Mouse (Mus musculus): ENCODE results near the gene Trp73. TPM values are rescaled to one million over a fixed set of nuclear protein-coding genes. Genes with fewer than 3 reads are reported as not detected.

The Trp73 gene
- under 1 TPM; 0.25 to 0.74 TPM for polyA plus RNA-seq (2017; shearing (Covaris generic))

DNA sequence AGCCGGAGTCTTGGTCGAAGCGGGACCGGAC, at the start of gene Trp73:
Trp73 (minus strand) TSS at position 27 of the 31 bp plus-strand sequence.

DNA sequence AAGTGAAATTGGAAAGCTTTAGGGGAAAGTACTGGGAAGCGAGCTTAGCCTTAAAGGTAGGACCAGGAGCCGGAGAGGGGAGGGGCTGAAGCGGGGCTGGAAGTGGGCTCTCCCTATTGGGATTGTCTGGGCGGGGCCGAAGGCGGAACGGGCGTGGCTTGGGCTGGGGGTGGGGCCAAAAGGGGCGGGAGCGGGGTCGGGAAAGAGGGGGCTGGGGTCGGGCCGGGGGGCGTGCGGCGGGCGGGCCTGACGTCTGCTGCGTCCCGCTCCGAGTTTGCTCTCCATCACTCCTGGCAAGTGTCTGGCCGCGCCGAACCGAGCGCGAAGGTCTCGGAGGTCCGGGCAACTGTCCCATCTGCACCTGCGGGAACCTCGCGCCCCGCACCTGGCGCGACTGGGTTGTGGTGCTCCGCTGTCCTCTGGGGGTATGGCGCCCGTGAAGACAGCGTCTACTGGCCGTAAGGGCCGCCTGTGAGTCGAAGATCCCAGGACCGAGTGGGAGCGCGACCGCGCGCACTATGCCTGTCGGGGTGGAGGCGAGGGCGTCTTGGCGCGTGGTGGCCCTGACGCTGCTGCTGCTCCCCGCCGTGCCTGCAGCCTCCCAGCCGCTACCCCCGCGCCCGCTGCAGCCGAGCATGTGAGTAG, 30.6 kb upstream of the Trp73 start, which contains the start of gene Megf6:
Megf6 (plus strand) TSS at position 225 of the 645 bp plus-strand sequence.

DNA sequence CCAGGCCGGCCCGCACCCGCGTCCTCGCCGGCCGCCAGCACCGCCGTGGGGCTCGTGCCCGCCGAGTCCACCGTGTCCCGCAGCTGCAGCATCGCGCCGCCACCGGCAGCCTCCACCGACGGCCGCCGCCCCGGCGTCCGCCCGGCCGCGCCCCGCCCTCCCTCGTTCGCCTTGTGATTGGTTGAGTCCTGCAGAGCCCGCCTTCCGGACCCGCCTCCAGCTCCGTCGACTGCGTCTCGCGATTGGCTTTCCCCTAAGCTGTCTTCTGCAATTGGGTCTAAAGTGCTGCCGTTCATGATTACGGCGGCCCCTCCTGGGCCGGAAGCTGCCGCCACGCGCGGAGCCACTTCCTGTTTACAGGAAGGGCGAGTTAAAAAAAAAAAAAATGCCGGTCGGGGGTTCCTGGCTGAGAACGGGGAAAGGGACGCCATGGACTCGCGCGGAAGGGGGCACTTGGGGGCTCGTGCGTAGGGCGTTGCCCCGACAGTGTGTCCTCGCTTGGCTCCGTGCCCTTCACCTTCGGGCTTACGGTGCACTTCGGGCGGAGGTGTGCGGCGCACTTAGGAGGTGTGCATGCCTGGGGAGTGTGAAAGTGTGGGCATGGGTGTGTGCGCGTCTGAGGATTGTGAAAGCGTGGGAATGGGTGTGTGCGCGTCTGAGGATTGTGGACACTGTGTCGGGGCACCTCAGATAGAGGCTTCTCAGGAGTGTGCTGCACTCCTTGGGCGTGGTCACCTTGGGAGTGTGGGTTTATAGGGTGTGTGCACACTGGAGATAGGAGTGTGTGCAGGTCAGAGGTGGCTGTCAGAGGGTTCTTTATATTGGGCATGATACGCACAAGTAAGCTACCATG, 20.8 kb upstream of the Trp73 start, which contains the start of gene Tprgl:
Tprgl (minus strand) TSS at position 129 of the 853 bp plus-strand sequence.

DNA sequence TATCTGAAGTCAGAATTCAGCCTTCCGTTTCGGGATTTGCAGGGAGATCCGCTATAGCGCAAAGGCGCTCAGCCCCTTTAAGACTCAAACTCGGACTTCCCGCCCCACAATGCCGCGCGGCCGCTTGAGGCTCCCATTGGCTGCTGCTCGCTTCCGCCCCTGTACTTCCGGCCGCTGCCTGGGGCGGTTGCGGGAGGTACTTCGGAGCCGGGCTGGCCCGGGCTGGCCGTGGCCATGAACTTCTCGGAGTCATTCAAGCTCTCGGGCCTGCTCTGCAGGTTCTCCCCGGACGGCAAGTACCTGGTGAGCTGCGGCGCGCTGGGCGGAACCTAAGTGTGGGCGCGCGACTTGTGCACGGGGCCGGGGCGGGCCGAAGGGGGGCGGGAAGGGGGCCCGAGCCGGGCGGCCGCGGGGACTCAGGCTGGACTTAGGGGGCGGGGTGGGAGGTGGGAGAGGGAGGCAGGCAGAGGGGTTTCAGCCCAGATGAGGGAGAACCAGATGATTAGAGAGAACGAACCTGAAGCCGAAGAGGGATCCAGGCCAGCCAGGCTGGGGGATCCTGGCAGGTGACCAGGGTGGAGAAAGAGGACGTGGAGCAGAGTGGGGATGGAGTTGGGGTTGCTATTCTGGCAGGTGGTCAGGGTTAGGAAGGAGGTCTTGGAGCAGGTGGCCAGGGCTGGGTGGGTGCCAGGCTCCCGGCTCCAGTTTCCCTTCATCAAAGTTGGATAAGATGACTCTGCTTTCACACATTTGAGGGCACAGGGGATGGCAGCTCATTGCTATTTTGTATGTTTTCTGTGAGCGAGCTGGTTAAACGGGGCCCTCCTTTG, 2.4 kb upstream of the Trp73 start, which contains the start of gene Wrap73:
Wrap73 (plus strand) TSS at position 162 of the 830 bp plus-strand sequence.

DNA sequence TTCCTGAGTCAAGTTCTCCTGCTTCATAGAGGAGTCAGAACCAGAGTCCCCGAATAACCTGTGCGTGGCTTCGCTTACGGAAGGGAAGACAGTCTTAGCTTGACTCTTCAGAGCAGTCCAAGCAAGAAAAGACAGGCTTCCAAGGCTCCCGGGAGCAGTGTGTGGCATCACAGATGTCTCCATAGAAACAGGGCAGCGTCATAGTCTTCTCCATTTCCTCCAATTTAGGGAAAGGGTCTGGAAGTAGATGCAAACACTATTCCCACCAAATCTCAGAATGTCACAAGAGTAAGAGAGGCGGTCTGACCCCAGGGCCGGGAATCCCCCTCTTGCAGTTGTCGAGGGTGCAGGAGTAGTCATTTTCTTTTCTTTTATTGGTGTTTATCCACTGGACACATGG, 97.4 kb downstream of the Trp73 start, which contains the start of gene Ccdc27:
Ccdc27 (minus strand) TSS at position 101 of the 400 bp plus-strand sequence.

DNA sequence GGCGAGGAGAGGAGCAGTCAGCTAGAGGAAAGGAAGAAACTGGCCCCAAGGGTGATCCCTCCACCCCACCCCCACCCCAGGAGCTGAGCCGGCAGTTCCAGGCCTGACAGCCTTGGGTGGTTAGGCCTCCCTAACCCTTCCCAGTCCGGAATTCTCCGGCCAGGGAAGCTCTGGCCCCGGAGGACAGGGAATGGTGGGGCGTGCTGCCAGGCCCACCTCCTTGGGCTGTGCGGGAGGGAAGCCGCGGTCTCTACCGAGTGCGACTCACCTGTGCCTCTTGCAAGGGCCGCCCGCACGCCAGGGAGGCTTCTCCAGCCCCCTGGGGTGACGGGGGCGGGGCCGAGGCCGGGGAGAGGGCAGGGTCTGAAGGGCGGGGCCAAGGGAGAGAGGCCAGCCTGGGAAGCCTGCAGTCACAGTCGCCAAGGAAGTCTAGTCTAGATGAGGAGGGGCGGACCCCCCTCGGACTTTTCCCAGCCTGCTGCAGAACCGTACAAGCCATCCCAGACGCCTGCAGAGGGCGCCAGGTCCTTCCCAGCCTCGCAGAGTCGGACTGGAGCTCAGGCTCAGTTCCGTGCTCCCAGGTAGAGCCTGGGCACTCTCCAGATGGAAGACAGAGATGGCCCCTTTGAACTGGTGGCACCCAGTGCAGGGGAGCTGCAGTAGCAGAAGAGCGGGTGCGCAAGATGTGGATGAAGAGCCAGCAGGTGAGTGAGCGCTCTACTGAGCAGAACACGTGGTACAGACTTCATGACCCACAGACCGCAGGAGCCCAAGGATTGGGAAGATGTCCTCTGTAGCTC, 114.2 kb downstream of the Trp73 start, which contains the start of gene Smim1:
Smim1 (minus strand) TSS at position 590 of the 800 bp plus-strand sequence.

DNA sequence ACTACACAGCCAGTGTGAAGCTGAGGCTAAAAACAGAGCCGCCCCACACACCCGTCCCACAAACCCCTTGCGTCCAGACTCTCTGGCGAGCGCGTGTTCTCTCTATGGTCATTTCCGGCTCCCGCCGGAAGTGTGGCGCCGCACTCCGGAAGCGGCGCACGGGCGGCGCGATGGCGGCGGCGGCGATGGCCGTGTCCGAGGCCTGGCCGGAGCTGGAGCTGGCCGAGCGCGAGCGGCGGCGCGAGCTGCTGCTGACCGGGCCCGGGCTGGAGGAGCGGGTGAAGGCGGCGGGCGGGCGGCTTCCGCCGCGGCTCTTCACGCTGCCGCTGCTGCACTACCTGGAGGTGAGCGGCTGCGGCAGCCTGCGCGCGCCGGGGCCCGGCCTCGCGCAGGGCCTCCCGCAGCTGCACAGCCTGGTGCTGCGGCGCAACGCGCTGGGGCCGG, 128.3 kb downstream of the Trp73 start, which contains the start of gene Lrrc47:
Lrrc47 (plus strand) TSS at position 86 of the 444 bp plus-strand sequence.

Other genes with a start within 250 kb of the Trp73 start
- 10 to 100 TPM; 58.6 to 63.0 TPM for gene A430005L14Rik, start 183.0 kb downstream of the Trp73 start, polyA plus RNA-seq (2017; shearing (Covaris generic))
- gene Dffb, start 165.1 kb downstream of the Trp73 start, polyA plus RNA-seq (2017; shearing (Covaris generic)): 10 to 100 TPM; 21.2 to 25.6 TPM
- gene Cep104, start 165.0 kb downstream of the Trp73 start, polyA plus RNA-seq (2017; shearing (Covaris generic)): 10 to 100 TPM in 1 of 2 experiments, 1 to 10 TPM in 1; 8.7 to 10.2 TPM
- gene Lrrc47, start 128.5 kb downstream of the Trp73 start, polyA plus RNA-seq (2017; shearing (Covaris generic)): 10 to 100 TPM; 36.6 to 53.8 TPM
- 1 to 10 TPM in 1 of 2 experiments, under 1 TPM in 1; 0.16 to 1.1 TPM for gene Smim1, start 114.0 kb downstream of the Trp73 start, polyA plus RNA-seq (2017; shearing (Covaris generic))
- not detected for gene Ccdc27, start 97.5 kb downstream of the Trp73 start, polyA plus RNA-seq (2017; shearing (Covaris generic))
- gene Wrap73, start 2.2 kb upstream of the Trp73 start, polyA plus RNA-seq (2017; shearing (Covaris generic)): 10 to 100 TPM; 31.6 to 44.9 TPM
- 100 to 1,000 TPM; 311 to 335 TPM for gene Tprgl, start 20.5 kb upstream of the Trp73 start, polyA plus RNA-seq (2017; shearing (Covaris generic))
- gene Megf6, start 30.5 kb upstream of the Trp73 start, polyA plus RNA-seq (2017; shearing (Covaris generic)): not detected
- under 1 TPM; 0.29 to 0.54 TPM for gene Arhgef16, start 161.5 kb upstream of the Trp73 start, polyA plus RNA-seq (2017; shearing (Covaris generic))
- not detected for gene B230104I21Rik, start 195.9 kb upstream of the Trp73 start, polyA plus RNA-seq (2017; shearing (Covaris generic))